Mouse (Mus musculus) G1E (cell line): Measurements from ENCODE around the gene Gm3417.
"Not testable (repeated sequence)": the region's sequence is repeated elsewhere in the genome, so short reads cannot be mapped to it uniquely, and the experiment has no call there.

Experiments used
- CTCF ChIP-seq: IDR thresholded peaks from 2 replicates; pipeline ENCODE4 v1.5.1; 2012; ENCODE audit warnings: low read depth, low read length, inconsistent platforms, mixed read lengths
- POLR2AphosphoS5 ChIP-seq: IDR thresholded peaks from 2 replicates; pipeline ENCODE4 v1.6.1; 2012; ENCODE audit warnings: low read depth, low read length, inconsistent platforms; ENCODE audit not compliant: insufficient replicate concordance

DNA sequence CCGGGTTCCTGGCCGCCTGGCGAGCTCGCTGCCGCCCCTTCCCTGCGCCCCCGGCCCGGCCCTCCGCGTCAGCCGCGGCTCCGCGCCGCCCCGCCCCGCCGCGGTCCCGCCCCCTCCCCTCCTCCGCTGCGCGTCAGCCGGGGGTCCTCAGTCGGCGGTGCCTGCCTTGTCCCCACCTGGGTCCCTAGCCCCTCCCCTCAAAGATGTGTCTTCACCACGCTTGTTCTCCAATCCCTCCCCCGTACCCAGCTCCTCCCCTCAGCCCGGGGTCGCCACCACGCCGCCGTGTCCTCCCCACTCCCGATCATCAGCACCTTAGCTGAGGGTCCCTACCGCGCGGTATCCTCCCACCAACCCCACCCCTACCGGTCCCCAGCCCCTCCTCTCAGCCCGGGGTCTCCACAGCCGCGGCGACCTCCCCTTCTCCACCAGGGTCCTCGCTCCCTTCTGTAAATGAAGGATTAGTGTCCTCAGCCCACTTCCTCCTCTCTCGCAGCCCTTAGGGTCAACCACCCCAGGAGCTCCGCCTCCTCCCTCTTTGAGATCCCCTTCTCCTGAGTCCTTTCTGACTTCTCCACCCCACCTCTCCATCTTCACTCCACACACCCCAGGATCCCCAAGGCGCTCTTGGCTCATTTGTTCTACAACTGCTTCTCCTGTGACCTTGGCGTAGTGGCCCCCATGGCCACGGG lies 46.1 kb upstream of the Gm3417 start:
- not testable (repeated sequence) for TF ChIP-seq POLR2AphosphoS5, CTCF
